Mouse (Mus musculus) liver, adult 2 months (tissue): ENCODE data around the gene Piwil1.

Source experiments
- CTCF ChIP-seq: fragments of 200-500 bp; IDR thresholded peaks from 2 replicates; pipeline ENCODE4 v1.5.1; 2011; ENCODE audit warnings: low read depth, low read length, control low read depth
- POLR2A ChIP-seq: fragments of 200-500 bp; IDR thresholded peaks from 2 replicates; pipeline ENCODE4 v1.6.1; 2011; ENCODE audit warnings: low read length, control low read depth; ENCODE audit not compliant: insufficient read depth; ENCODE audit errors: extremely low read depth

GRCm38 (mm10) chr5:128715171-128715570, 12.8 kb downstream of the Piwil1 start:
- TF ChIP-seq POLR2A (no peak), CTCF (no peak)
